Mouse (Mus musculus) lung, adult 2 months (tissue): ENCODE measurements around the gene Qrfpr. TPM values are rescaled to one million over a fixed set of nuclear protein-coding genes. Genes with fewer than 3 reads are reported as not detected.

Experiments used
- DNase-seq: peaks from one replicate; pipeline ENCODE4 v3.0.0; 2022
- H3K4me1 ChIP-seq: fragments of 200-500 bp; 2 replicates; pipeline ENCODE4 v1.6.1; 2011; ENCODE audit warnings: low read length; ENCODE audit not compliant: control insufficient read depth, insufficient read depth
- H3K4me3 ChIP-seq: fragments of 200-500 bp; replicated peaks from 2 replicates; pipeline ENCODE3; 2011; ENCODE audit warnings: low read depth, mild to moderate bottlenecking, control low read depth, low read length; ENCODE audit errors: extremely low read depth
- CTCF ChIP-seq: fragments of 200-500 bp; IDR thresholded peaks from 2 replicates; pipeline ENCODE4 v1.5.1; 2011; ENCODE audit warnings: mild to moderate bottlenecking, low read length, control low read depth; ENCODE audit not compliant: insufficient read depth
- POLR2A ChIP-seq: fragments of 200-500 bp; IDR thresholded peaks from 2 replicates; pipeline ENCODE4 v1.6.1; 2011; ENCODE audit warnings: low read depth, mild to moderate bottlenecking, control low read depth, low read length, borderline replicate concordance; ENCODE audit errors: extremely low read depth
- WGBS: fragments of 180-500 bp; shearing (Covaris S2); methylation state at CpG from one replicate; pipeline ENCODE4 v1.1.7; 2018; 5-methylcytosine and 5-hydroxymethylcytosine counted together
- polyA plus RNA-seq: library from polyadenylated mRNA; depleted of rRNA; stranded (reverse); fragments of >200 nt; gene quantifications from 2 replicates; pipeline ENCODE4 v1.2.3, GENCODE M21; 2012

Qrfpr gene
- polyA plus RNA-seq, 1 experiment = not detected

DNA sequence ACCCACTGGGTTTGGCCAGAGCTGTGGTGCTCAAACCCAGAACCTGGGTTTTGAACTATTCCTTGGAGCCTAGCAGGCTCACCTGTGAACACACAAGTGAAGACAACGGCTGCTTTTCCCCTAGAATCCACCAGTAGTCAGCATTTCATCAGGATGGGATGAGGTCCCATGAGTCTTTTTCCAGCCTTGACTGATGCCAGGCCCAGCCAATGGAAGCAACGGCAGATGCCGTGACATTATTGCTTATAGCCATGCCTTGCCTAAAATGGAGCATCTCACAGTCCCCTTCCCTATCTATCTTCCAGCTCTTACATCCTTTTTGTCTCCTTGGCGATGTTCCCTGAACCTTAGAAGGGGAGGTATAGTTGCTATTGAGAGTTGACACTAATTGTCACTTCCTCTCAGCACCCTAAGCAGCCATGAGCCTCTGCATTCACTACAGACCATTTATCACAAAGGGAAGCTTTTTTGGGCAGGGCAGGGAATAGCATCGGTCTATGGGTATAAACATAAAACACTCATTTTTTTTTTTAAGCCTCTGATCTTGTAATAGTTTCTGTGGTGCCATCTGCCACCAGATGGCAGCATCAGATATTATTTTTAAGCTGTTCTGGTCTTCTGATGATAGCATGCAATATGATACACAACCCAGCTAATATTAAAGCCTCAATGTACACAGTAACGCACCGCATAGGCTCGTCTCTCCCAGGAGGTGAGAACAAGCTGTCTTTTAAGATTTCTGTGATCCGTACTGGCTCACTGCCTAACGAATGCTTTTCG is 12.1 kb downstream of the Qrfpr start:
- TF ChIP-seq POLR2A (no peak), CTCF (no peak)
- Histone ChIP-seq H3K4me1 (no peaks in the 10 kb centered on the region), H3K4me3 (no peak overlapping the region)
- peak; percentile 6 for DNase-seq
- WGBS = 45% methylated on average over 11 of the region's 11 CpGs

DNA sequence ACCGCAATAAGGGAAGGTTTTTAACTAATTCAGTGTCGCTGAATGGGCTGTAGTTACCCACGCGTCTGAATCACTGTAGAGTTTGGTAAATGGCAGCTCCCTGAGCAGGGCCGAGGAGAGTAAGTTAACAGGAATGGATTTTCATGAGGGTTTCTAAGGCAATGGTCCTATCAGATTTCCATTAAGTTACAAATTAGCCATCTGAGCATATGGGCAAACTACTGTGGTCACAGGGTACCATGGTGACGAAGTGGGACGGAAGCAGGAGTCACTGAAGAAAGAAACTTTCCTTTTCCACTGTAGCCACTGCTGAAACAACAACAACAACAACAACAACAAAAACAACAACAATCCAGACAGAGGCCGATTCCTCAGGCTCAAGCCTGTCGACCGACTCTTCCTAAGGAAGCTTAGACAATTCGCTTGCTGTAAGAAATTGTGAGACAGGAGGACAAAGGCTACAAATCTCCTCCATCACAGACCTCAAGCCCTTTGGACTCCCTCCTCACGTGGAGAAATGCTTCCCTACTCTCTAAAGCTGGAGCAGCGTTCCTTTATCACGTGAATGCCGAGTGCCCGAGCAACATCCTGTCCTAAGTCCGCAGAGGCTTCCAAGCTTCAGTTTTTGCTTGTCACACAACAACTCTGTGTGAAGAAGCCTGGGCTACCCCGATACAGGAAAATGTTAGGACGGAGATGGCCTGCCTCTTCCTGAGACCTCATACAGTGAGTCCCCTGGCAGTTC is 14.4 kb downstream of the Qrfpr start:
- DNase-seq = no peak
- TF ChIP-seq POLR2A (no peak), CTCF (no peak)
- 75% methylated on average over 19 of the region's 19 CpGs for WGBS
- H3K4me3 ChIP-seq = no peak overlapping the region
- no peaks in the 10 kb centered on the region for H3K4me1 ChIP-seq

DNA sequence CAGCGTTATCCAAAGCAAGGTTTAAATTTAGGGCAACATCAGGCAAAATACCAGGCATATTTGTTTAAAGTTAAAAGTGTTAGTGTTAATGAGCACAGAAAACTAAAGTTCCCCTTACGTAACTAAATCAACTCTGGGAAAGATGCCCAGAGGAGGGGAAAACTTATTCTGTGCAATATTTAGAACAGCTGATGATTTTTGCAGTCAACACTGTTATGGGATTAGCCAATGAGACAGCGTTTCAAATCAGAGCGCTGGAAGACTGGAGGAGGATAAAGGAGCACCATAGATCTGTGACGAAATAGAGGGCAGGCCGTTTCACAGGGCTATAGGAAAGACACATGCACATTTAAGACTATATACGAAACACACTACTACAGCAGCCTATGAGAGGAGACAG is 19.2 kb downstream of the Qrfpr start:
- H3K4me1 ChIP-seq = no peaks in the 10 kb centered on the region
- no peak for DNase-seq
- H3K4me3 ChIP-seq = no peak overlapping the region
- WGBS = 54% methylated on average over 7 of the region's 7 CpGs
- TF ChIP-seq POLR2A (no peak), CTCF (no peak)

DNA sequence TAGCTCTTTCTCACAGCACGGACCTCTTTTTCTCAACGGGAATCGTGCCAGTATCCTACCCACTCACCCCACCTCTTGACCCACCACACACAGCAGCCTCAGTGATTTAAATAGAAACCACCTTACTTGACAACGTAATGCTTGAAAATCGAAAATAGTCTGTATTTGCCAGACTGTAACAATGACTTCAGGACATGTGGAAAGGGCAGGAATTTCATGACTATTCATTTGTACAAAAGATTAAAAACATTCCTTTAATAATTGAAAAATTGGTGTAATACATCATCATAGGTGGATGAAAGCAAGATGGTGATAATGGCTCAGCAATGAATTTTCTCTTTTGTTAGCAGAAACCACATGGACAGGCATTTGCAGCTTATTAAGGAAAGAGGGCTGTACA is 21.0 kb downstream of the Qrfpr start:
- no peak for DNase-seq
- TF ChIP-seq CTCF (no peak), POLR2A (no peak)
- Histone ChIP-seq H3K4me3 (no peak overlapping the region), H3K4me1 (no peaks in the 10 kb centered on the region)
- WGBS = 59% methylated on average over 5 of the region's 5 CpGs

DNA sequence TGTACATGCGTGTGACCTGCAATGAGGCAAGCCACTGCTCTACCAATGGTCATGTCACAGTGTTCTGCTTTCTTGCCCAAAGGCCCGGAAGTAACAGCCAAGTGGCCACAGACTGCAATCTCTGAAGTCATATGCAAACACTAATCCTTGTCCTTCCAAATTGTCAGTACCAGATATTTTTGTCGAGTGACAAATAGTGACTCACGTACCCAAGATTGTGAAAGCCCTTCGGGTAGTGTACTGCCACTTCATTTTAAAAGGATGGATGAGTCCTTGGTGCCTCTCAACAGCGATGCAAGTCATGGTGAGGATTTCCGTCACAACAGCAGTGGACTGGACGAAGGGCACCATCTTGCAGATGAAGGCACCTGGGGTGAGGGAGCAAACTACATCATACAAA is 32.9 kb downstream of the Qrfpr start:
- no peak for DNase-seq
- no peak overlapping the region for H3K4me3 ChIP-seq
- H3K4me1 ChIP-seq = no peaks in the 10 kb centered on the region
- WGBS = 79% methylated on average over 8 of the region's 8 CpGs
- TF ChIP-seq CTCF = no peak
- no peak for TF ChIP-seq POLR2A

DNA sequence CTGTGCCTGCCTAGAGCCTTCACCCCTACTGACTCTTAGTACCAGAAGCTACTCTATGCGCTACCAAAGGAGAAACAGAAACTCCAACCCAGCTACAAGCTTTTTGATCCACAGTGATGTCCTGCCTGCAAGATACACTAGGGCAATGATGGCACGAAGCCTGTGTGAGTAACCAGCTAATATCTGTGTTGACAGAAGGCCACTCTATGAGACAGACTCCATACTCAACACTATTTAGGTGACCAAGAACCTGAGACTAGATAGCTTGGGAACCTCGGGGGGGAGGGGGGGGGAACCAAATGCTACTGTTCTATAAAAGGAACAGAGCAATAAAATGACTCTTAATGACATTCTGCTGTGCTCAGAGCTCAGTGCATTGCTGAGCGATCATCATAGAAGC is 35.6 kb downstream of the Qrfpr start:
- TF ChIP-seq CTCF = no peak
- TF ChIP-seq POLR2A = no peak
- Histone ChIP-seq H3K4me1 (no peaks in the 10 kb centered on the region), H3K4me3 (no peak overlapping the region)
- no peak for DNase-seq
- WGBS = 79% methylated on average over 4 of the region's 4 CpGs

DNA sequence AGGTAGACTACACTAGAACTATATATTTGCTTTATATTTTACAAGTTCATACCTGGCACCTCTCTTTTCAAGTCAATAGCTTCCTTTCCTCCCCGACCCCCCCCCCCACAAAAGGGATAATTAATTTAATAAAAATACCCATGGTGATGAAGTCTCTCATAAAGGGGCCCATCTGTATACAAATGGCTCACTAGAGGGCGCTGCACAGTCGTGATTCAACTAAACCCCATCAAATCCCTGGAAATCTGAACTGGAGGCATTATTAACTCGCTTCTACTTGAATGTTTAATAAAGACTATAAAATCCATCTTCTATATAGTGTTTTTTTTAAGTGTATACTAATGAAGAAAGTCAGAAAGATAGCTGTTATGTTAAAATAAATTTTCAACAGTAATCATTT is 40.6 kb downstream of the Qrfpr start:
- Histone ChIP-seq H3K4me1 (no peaks in the 10 kb centered on the region), H3K4me3 (no peak overlapping the region)
- TF ChIP-seq POLR2A (no peak), CTCF (no peak)
- WGBS = 9% methylated on average over 4 of the region's 4 CpGs
- peak; percentile 7 for DNase-seq

DNA sequence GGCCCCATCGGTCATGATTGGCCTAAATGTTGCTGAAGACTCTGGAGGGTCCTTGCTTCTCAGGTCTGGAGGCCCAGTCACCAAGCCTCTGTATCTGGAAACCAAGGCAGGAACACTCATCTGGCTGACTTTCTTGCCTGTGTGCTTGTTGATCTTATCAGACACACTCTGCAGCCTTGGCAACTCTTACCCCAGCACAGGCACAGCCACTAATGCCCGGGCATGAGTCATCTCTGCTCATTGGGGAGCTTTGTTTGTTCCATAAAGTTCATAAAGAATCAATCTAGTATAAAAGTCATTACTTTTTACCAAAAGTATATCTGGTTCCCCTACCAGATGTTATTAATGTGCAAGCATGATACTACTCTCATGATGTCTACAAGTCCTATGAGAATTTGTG is 48.4 kb downstream of the Qrfpr start:
- Histone ChIP-seq H3K4me1 (no peaks in the 10 kb centered on the region), H3K4me3 (no peak overlapping the region)
- DNase-seq = no peak
- WGBS = 88% methylated on average over 2 of the region's 2 CpGs
- TF ChIP-seq CTCF (no peak), POLR2A (no peak)

DNA sequence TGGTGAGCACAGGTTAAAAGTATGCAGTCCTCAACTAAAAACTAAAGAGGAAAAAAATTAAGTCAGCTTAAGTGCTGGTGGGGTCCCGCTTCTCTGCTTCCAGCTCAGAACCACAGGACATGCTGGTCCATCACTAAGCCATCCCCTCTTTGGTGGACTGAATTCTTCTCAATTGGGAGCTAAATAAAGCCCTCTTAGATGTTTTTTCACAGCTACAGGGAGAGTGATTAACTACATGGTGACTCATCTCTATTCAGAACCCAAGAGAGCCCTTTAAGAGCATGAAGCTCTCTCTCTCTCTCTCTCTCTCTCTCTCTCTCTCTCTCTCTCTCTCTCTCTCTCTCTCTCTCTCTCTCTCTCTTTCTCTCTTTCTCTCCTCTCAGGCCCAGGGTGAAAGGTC is 50.8 kb downstream of the Qrfpr start:
- TF ChIP-seq CTCF (no peak), POLR2A (no peak)
- Histone ChIP-seq H3K4me3 (no peak overlapping the region), H3K4me1 (no peaks in the 10 kb centered on the region)
- 98% methylated on average over 1 of the region's 1 CpGs for WGBS
- no peak for DNase-seq

DNA sequence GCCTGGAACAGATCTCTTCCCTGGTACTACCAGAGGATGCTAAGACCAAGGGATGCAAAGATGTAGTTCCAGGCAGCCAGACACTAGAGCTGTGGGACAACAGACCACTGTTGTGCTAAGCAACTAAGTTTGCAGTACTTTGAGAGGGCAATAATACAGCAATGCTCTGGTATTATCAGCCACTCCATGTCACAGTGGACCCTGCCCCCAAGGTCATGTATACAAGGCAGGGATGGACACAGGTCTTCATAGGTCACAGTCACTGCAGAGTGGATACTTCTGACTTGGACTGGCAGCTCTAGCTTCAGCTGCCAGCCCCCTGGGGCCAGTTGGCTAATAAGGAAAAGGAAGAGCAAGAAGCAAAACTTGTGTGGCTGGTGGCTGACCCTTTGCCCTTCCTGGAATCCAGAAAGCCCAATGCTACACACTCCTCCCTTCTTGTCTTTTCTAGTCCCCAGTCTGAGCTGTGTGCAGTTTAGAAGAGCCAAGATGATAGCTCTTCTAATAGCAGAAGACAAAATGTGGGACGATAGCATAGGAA is 51.4 kb downstream of the Qrfpr start:
- DNase-seq = no peak
- WGBS = 81% methylated on average over 1 of the region's 1 CpGs
- Histone ChIP-seq H3K4me3 (no peak overlapping the region), H3K4me1 (no peaks in the 10 kb centered on the region)
- TF ChIP-seq POLR2A (no peak), CTCF (no peak)

DNA sequence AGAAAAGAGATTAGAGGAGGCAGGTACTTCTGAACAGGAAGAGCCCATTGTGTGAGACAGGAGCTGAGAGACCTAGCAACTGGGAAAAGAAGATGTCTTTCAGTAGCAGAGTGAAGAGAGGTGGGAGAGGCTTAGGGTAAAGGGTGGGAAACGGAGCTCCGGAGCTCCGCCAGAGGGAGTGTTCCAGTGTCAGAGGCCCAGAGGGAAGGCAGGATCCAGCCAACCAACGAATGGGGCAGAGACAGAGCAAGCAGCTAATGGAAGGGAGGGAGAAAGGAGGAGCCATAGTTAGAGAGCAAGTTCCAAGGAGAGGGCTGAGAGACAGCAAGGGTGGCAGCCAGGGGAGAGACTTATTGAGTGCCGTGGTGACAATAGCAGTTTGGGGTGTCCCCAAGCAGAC is 66.8 kb downstream of the Qrfpr start:
- DNase-seq = no peak
- WGBS = 30% methylated on average over 5 of the region's 5 CpGs
- no peak for TF ChIP-seq CTCF
- no peak for TF ChIP-seq POLR2A
- Histone ChIP-seq H3K4me1 (peaks cover 9% of the 10 kb centered on the region), H3K4me3 (no peak overlapping the region)
